Mouse (Mus musculus): ENCODE measurements around the gene Scgb2b27.
"Not testable (repeated sequence)": the region's sequence is repeated elsewhere in the genome, so short reads cannot be mapped to it uniquely, and the experiment has no call there.

Scgb2b27 gene

GRCm38 (mm10) chr7:34013842-34014241 is at the start of gene Scgb2b27:
Scgb2b27 (minus strand) TSS chr7:34013942.
- no peak for DNase-seq

DNA sequence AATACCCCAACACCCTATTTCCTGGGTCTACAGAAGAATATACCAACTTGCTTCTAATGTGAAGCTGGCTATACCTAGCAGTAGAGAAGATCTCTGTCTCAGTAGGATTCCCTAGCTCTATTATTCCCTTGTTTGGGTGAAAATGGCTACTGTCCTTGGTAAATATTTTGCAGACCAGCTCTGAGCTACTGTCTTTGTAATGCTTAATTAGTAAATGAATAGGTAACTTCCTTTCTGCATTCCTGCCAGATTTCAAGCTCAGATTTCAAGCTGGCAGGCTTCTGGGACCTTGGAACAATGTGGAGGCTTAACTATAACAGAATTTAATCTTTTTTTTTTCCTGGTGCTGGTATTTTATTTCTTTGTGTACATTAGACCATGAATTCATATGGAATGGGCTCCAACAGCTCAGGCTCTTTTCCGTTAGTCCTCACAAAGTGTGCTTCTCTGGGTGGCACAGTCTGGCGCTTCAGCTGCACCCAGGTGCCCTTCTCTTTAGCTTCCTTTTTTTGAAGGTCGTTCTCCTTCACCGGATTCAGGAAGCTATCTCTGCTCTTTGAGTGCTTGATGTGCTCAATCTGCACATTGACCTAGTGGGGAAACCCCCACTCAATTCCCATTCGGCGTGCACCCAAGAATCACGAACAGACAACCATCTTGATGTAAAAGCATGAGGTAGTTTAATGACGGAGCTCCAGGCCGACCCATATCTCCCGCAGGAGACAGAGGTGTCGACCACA is 22.5 kb upstream of the Scgb2b27 start:
- DNase-seq, result not testable (repeated sequence)

- not testable (repeated sequence) for DNase-seq
Measured at GRCm38 (mm10) chr7:34034579-34034978, 20.8 kb upstream of the Scgb2b27 start.

DNA sequence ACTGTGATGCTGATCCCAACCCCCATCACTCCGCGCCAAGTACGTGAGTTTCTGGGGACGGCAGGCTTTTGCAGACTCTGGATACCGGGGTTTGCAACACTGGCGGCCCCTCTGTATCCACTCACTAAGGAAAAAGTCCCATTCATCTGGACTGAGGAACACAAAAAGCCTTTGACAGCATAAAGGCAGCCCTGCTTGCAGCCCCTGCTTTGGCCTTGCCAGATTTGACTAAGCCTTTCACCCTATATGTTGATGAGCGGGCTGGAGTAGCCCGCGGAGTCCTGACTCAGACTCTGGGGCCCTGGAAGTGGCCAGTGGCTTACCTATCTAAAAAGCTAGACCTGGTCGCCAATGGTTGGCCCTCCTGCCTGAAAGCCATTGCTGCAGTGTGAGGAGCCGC is 16.3 kb upstream of the Scgb2b27 start:
- no peak for DNase-seq

DNA sequence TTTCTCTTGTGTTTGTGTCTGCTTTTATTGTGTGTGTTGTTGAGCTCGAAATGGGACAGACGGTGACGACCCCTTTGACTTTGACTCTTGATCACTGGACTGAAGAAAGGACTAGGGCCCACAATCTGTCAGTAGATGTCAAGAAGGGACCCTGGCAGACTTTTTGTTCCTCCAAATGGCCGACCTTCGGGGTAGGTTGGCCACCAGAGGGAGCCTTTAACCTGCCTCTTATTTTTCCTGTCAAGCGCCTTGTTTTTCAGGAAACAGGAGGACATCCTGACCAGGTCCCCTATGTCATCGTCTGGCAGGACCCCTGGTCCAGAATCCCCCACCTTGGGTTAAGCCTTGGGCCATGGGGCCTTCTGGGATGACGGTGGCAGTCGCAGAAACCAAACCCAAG is 13.5 kb upstream of the Scgb2b27 start:
- not testable (repeated sequence) for DNase-seq

GRCm38 (mm10) chr7:34025641-34026040 is 11.9 kb upstream of the Scgb2b27 start:
- no peak for DNase-seq

DNA sequence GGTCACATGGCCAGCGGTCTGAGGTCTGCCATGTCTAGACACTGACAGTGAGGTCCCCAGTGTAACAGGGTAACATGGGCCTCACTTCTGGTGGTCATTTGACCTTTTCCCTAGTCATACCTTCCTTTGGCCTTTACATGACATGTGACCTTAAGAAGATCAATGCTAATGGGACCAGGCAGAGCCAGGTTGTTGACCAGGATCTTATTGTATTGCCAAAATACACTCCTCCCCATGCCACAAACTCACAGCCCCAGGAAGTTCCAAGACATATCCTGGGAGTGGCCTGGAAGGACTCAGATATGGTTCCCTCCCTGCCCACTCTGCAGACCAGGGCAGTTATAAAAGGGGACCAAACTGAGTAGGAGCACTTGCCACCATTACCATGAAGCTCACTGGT is 7.4 kb upstream of the Scgb2b27 start, which contains the start of gene Scgb1b27:
Scgb1b27 (plus strand) TSS at position 301 of the 400 bp plus-strand sequence.
- not testable (repeated sequence) for DNase-seq

GRCm38 (mm10) chr7:33982281-33982680 is 31.5 kb downstream of the Scgb2b27 start:
- peak; percentile 51 for DNase-seq
